Mouse (Mus musculus): ENCODE results near the gene Hist1h4f. TPM values are rescaled to one million over a fixed set of nuclear protein-coding genes. Genes with fewer than 3 reads are reported as not detected.

Gene Hist1h4f
- total and polyA plus RNA-seq, 3 experiments = 14.4 to 3,786 TPM; not detected in 1

GRCm38 (mm10) chr13:23502916-23503315, 48.5 kb downstream of the Hist1h4f start:
- Histone ChIP-seq H3K27me3 (ENCODE audit: control insufficient read depth in 1 of 2, insufficient read depth in 2 of 2, low read length in 2 of 2) (no peaks in the 10 kb centered on the region), H3K27ac (ENCODE audit: control insufficient read depth, low read depth, low read length) (no peak overlapping the region), H3K9ac (ENCODE audit: control insufficient read depth, low read depth, low read length, poor library complexity, severe bottlenecking) (peak overlapping the region; percentile 38; the same call in 1 of the 2 replicates), H3K9me3 (replicated peaks; ENCODE audit: insufficient read depth, low read length) (no peaks in the 10 kb centered on the region), H3K36me3 (ENCODE audit: control insufficient read depth in 1 of 2, insufficient read depth in 2 of 2, low read length in 2 of 2) (peaks cover 0 to 12% of the 10 kb centered on the region in 2 experiments; a peak in 2 of 4 replicates), H3K79me2 (ENCODE audit: control insufficient read depth, insufficient read depth, low read length, poor library complexity) (no peaks in the 10 kb centered on the region), H3K4me1 (ENCODE audit: control insufficient read depth in 1 of 2, insufficient read depth in 2 of 2, low read length in 2 of 2) (peaks cover 0 to 10% of the 10 kb centered on the region in 2 experiments; a peak in 1 of 4 replicates), H3K4me3 (ENCODE audit: control insufficient read depth in 1 of 2, insufficient read depth in 1 of 2, low read depth in 2 of 2, low read length in 2 of 2) (peak overlapping the region; percentile 4 to 43; a peak in 3 of 4 replicates)
- peak; percentile 43 for DNase-seq (ENCODE audit: low read depth, low spot score)
- TF ChIP-seq ELF1 (IDR thresholded peaks at IDR 0.05; ENCODE audit: low read depth, low read length) (no peak), MYB (IDR thresholded peaks at IDR 0.05; ENCODE audit: low read depth, low read length) (no peak), POLR2AphosphoS2 (IDR thresholded peaks at IDR 0.05; ENCODE audit: low read length) (no peak), CHD2 (IDR thresholded peaks at IDR 0.05; ENCODE audit: low read length) (no peak), BHLHE40 (IDR thresholded peaks at IDR 0.05; ENCODE audit: borderline replicate concordance, low read depth, low read length) (no peak), MAZ (IDR thresholded peaks at IDR 0.05; ENCODE audit: low read depth, low read length) (no peak), TAL1 (IDR thresholded peaks at IDR 0.05; ENCODE audit: low read length) (no peak), USF1 (IDR thresholded peaks at IDR 0.05; ENCODE audit: low read depth, low read length) (no peak), RCOR1 (IDR thresholded peaks at IDR 0.05; ENCODE audit: low read depth, low read length) (no peak), SMC3 (IDR thresholded peaks at IDR 0.05; ENCODE audit: low read depth, low read length) (no peak), SIN3A (IDR thresholded peaks at IDR 0.05; ENCODE audit: low read length) (no peak), ZC3H11A (IDR thresholded peaks at IDR 0.05; ENCODE audit: low read depth, low read length) (no peak), MAX (IDR thresholded peaks at IDR 0.05; ENCODE audit: low read length) (no peak), ZNF384 (IDR thresholded peaks at IDR 0.05; ENCODE audit: low read depth, low read length) (no peak), MYC (IDR thresholded peaks at IDR 0.05; ENCODE audit: low read depth, low read length) (no peak), JUND (IDR thresholded peaks at IDR 0.05; ENCODE audit: low read depth, low read length) (no peak), GATA1 (IDR thresholded peaks at IDR 0.05; ENCODE audit: low read depth, low read length) (no peak), MEF2A (IDR thresholded peaks at IDR 0.05; ENCODE audit: extremely low read depth, insufficient replicate concordance, low read depth, low read length, poor library complexity, severe bottlenecking) (no peak), POLR2A (IDR thresholded peaks at IDR 0.05; ENCODE audit: control insufficient read depth in 1 of 2, insufficient read depth in 1 of 2, low read depth in 1 of 2, low read length in 2 of 2, poor library complexity in 1 of 2) (no peak), RAD21 (IDR thresholded peaks at IDR 0.05; ENCODE audit: low read depth, low read length) (no peak)

GRCm38 (mm10) chr13:23502031-23502567, 49.3 kb downstream of the Hist1h4f start:
- H3K4me1 ChIP-seq (ENCODE audit: control insufficient read depth in 1 of 2, insufficient read depth in 2 of 2, low read length in 2 of 2) = peaks cover 0 to 12% of the 10 kb centered on the region in 2 experiments; a peak in 1 of 4 replicates
- H3K27me3 ChIP-seq (ENCODE audit: control insufficient read depth in 1 of 2, insufficient read depth in 2 of 2, low read length in 2 of 2) = no peaks in the 10 kb centered on the region
- peak; percentile 78 for DNase-seq (ENCODE audit: low read depth, low spot score)
- H3K4me3 ChIP-seq (ENCODE audit: control insufficient read depth in 1 of 2, insufficient read depth in 1 of 2, low read depth in 2 of 2, low read length in 2 of 2) = peak overlapping the region; percentile 62 to 66
- H3K9me3 ChIP-seq (replicated peaks; ENCODE audit: insufficient read depth, low read length) = no peaks in the 10 kb centered on the region
- peaks cover 0 to 17% of the 10 kb centered on the region in 2 experiments; a peak in 2 of 4 replicates for H3K36me3 ChIP-seq (ENCODE audit: control insufficient read depth in 1 of 2, insufficient read depth in 2 of 2, low read length in 2 of 2)
- TF ChIP-seq E2F4 (IDR thresholded peaks at IDR 0.05; ENCODE audit: borderline replicate concordance, low read depth, low read length) (no peak), GATA1 (IDR thresholded peaks at IDR 0.05; ENCODE audit: low read depth, low read length) (no peak), SMC3 (IDR thresholded peaks at IDR 0.05; ENCODE audit: low read depth, low read length) (no peak), UBTF (IDR thresholded peaks at IDR 0.05; ENCODE audit: borderline replicate concordance, insufficient read depth, low read depth, low read length) (no peak), TBP (IDR thresholded peaks at IDR 0.05; ENCODE audit: low read depth, low read length) (0 out of 2 replicates have a peak, but pooled peaks have one; percentile 38), GABPA (IDR thresholded peaks at IDR 0.05; ENCODE audit: low read depth, low read length) (no peak)
- peak overlapping the region; percentile 53 for H3K9ac ChIP-seq (ENCODE audit: control insufficient read depth, low read depth, low read length, poor library complexity, severe bottlenecking)
- H3K27ac ChIP-seq (ENCODE audit: control insufficient read depth, low read depth, low read length) = peak overlapping the region; percentile 21; the same call in 1 of the 2 replicates
- no peaks in the 10 kb centered on the region for H3K79me2 ChIP-seq (ENCODE audit: control insufficient read depth, insufficient read depth, low read length, poor library complexity)

Measured in MEL (cell line).